Mouse (Mus musculus): Measurements from ENCODE around the gene Nle1. TPM values are rescaled to one million over a fixed set of nuclear protein-coding genes. Genes with fewer than 3 reads are reported as not detected.

Gene Nle1
- polyA plus RNA-seq, 1 experiment from 2014 or later: 24.0 TPM

DNA sequence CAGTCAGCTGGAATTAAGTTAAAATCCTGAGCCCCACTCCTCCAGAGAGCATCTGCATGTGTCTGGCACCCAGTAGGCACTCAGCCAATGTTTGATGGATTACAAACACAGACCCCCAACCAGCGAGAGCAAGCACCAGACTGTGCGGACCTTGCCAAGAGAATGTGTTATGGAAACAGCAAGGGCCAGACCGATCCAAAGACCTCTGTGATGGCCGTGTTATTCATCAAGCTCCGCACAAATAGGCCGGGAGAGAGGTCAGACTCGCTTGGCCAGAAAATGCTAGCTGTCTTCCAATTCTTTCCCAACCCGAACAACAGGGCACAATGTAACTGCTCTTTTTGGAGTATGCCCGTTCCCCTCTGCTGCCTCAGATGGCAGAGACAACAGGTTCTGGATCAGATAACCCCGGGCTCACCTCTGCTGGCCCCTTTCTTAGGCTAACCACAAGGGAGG is 19.7 kb downstream of the Nle1 start:
- 50% methylated on average over 10 of the region's 10 CpGs for WGBS
- H3K36me3 ChIP-seq (ENCODE audit: insufficient read depth, low read length): no peaks in the 10 kb centered on the region
- H3K27me3 ChIP-seq (ENCODE audit: insufficient read depth, low read length): no peaks in the 10 kb centered on the region
- no peaks in the 10 kb centered on the region for H3K9me3 ChIP-seq (replicated peaks; ENCODE audit: low read length)
- H3K9ac ChIP-seq (ENCODE audit: low read depth, low read length): no peak overlapping the region
- H3K4me1 ChIP-seq (replicated peaks; ENCODE audit: insufficient read depth, low read length): 0 out of 2 replicates have a peak, but pooled peaks cover 6% of the 10 kb centered on the region
- H3K27ac ChIP-seq: no peak overlapping the region
- H3K4me3 ChIP-seq (replicated peaks; ENCODE audit: low read depth, low read length): no peak overlapping the region
- ATAC-seq (replicated peaks; ENCODE audit: low FRiP score, low read depth) (no peak), DNase-seq (ENCODE audit: low spot score) (peak; percentile 15)
- H3K4me2 ChIP-seq (ENCODE audit: low read length): no peak overlapping the region
- TF ChIP-seq CTCF (IDR thresholded peaks at IDR 0.05; ENCODE audit: low read depth): no peak

DNA sequence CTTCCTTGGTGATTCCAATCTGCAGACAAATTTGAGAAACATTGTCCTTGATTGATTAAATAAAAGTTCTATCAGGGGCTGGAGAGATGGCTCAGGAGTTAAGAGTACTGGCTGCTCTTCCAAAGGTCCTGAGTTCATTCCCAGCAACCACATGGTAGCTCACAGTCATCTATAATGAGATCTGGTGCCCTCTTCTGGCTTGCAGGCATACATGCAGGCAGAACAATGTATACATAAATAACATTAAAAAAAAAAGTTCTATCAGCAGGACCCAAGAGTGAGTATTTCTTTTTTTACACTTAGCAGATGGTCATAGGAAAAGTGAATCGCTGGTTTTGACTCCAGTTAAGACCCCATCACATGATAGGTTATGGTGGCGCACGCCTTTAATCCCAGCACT is 21.7 kb downstream of the Nle1 start:
- Histone ChIP-seq H3K9me3 (replicated peaks; ENCODE audit: low read length) (no peaks in the 10 kb centered on the region), H3K4me3 (replicated peaks; ENCODE audit: low read depth, low read length) (no peak overlapping the region), H3K9ac (ENCODE audit: low read depth, low read length) (no peak overlapping the region), H3K27me3 (ENCODE audit: insufficient read depth, low read length) (no peaks in the 10 kb centered on the region), H3K4me1 (replicated peaks; ENCODE audit: insufficient read depth, low read length) (0 out of 2 replicates have a peak, but pooled peaks cover 6% of the 10 kb centered on the region), H3K4me2 (ENCODE audit: low read length) (no peak overlapping the region), H3K27ac (no peak overlapping the region), H3K36me3 (ENCODE audit: insufficient read depth, low read length) (0 out of 2 replicates have a peak, but pooled peaks cover 4% of the 10 kb centered on the region)
- 87% methylated on average over 3 of the region's 3 CpGs for WGBS
- no peak for ATAC-seq (replicated peaks; ENCODE audit: low FRiP score, low read depth)
- DNase-seq (ENCODE audit: low spot score): peak; percentile 19
- peak; percentile 81 for TF ChIP-seq CTCF (IDR thresholded peaks at IDR 0.05; ENCODE audit: low read depth)

DNA sequence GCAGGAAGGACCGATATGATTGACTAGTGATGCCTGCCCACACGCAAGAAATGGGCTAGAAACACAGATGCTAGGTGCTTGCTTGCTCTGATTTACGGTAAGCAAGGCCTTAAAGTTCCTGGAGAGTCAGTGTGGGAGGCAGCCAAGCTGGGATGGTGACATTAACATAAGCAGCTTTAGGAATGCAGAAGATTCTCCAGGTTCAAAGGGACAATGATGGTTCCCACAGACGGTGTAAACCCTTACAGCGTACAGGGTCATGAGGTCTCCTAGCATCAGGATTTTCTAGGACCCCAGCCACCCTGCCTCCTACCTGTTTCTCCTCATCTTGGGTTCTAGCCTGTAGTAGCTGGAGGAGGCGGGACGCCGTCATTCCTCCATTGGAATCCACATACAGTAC is 25.0 kb downstream of the Nle1 start:
- H3K27ac ChIP-seq: no peak overlapping the region
- H3K36me3 ChIP-seq (ENCODE audit: insufficient read depth, low read length): 0 out of 2 replicates have a peak, but pooled peaks cover 4% of the 10 kb centered on the region
- ATAC-seq (replicated peaks; ENCODE audit: low FRiP score, low read depth): 0 out of 2 replicates have a peak, but pooled peaks have one; percentile 13
- 44% methylated on average over 8 of the region's 8 CpGs for WGBS
- H3K9ac ChIP-seq (ENCODE audit: low read depth, low read length): no peak overlapping the region
- no peaks in the 10 kb centered on the region for H3K27me3 ChIP-seq (ENCODE audit: insufficient read depth, low read length)
- 0 out of 2 replicates have a peak, but pooled peaks cover under 1% of the 10 kb centered on the region for H3K4me1 ChIP-seq (replicated peaks; ENCODE audit: insufficient read depth, low read length)
- no peak overlapping the region for H3K4me3 ChIP-seq (replicated peaks; ENCODE audit: low read depth, low read length)
- no peak overlapping the region for H3K4me2 ChIP-seq (ENCODE audit: low read length)
- no peak for TF ChIP-seq CTCF (IDR thresholded peaks at IDR 0.05; ENCODE audit: low read depth)
- no peaks in the 10 kb centered on the region for H3K9me3 ChIP-seq (replicated peaks; ENCODE audit: low read length)
- no peak for DNase-seq (ENCODE audit: low spot score)

DNA sequence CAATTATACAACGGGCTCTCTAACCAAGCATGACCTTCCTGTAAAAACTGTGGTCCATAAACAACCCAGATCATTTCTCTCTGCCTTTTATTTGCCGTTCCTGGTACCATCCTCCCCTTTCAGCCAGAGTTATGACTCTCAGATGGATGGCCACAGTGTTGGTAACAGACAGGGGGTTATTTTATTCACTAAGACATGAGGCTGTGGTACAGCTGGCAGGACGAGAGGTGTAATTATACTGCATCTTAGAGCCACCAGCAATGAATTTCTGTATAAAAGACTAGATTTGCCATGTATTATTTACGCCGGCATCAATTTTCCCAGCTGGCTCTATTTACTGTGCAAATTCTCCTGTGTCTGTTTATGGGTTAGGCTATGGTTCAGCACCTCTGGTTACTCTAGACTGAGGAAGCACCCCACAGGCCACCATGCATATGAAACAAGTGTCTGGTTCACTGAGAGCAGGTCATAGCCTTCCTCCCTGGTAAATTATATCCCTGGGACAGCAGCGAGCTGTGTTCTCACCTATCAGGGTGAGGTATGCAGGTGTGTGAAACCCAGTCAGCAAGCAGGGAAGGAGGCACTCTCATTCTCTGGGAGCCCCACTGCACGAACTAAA is 30.4 kb downstream of the Nle1 start:
- peak; percentile 77 for ATAC-seq (replicated peaks; ENCODE audit: low FRiP score, low read depth)
- Histone ChIP-seq H3K27me3 (ENCODE audit: insufficient read depth, low read length) (no peaks in the 10 kb centered on the region), H3K4me3 (replicated peaks; ENCODE audit: low read depth, low read length) (no peak overlapping the region), H3K36me3 (ENCODE audit: insufficient read depth, low read length) (0 out of 2 replicates have a peak, but pooled peaks cover 3% of the 10 kb centered on the region), H3K9ac (ENCODE audit: low read depth, low read length) (no peak overlapping the region), H3K27ac (no peak overlapping the region), H3K9me3 (replicated peaks; ENCODE audit: low read length) (no peaks in the 10 kb centered on the region), H3K4me1 (replicated peaks; ENCODE audit: insufficient read depth, low read length) (no peaks in the 10 kb centered on the region), H3K4me2 (ENCODE audit: low read length) (no peak overlapping the region)
- peak; percentile 66 for DNase-seq (ENCODE audit: low spot score)
- no peak for TF ChIP-seq CTCF (IDR thresholded peaks at IDR 0.05; ENCODE audit: low read depth)
- WGBS: 43% methylated on average over 7 of the region's 7 CpGs

DNA sequence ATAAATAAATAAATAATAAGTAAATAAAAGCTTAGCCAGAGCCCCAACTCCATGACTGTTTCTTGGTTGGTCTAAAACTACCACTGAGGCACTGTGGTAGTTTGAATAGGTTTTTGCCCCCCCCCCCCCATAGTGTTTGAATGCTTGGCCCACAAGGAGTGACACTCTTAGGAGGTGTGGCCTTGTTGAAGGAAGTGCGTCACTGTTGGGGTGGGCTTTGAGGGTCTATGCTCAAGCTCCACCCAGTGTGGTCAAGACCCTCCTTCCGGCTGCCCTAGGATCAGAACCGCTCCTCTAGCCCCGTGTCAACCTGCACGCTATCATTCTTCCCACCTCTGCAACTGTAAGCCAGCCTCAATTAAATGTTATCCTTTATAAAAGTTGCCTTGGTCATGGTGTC is 32.6 kb downstream of the Nle1 start:
- Histone ChIP-seq H3K9me3 (replicated peaks; ENCODE audit: low read length) (no peaks in the 10 kb centered on the region), H3K4me2 (ENCODE audit: low read length) (no peak overlapping the region), H3K4me3 (replicated peaks; ENCODE audit: low read depth, low read length) (no peak overlapping the region), H3K36me3 (ENCODE audit: insufficient read depth, low read length) (no peaks in the 10 kb centered on the region), H3K9ac (ENCODE audit: low read depth, low read length) (no peak overlapping the region), H3K27me3 (ENCODE audit: insufficient read depth, low read length) (no peaks in the 10 kb centered on the region), H3K4me1 (replicated peaks; ENCODE audit: insufficient read depth, low read length) (no peaks in the 10 kb centered on the region), H3K27ac (no peak overlapping the region)
- DNase-seq (ENCODE audit: low spot score): no peak
- ATAC-seq (replicated peaks; ENCODE audit: low FRiP score, low read depth): no peak
- 96% methylated on average over 5 of the region's 5 CpGs for WGBS
- TF ChIP-seq CTCF (IDR thresholded peaks at IDR 0.05; ENCODE audit: low read depth): no peak

DNA sequence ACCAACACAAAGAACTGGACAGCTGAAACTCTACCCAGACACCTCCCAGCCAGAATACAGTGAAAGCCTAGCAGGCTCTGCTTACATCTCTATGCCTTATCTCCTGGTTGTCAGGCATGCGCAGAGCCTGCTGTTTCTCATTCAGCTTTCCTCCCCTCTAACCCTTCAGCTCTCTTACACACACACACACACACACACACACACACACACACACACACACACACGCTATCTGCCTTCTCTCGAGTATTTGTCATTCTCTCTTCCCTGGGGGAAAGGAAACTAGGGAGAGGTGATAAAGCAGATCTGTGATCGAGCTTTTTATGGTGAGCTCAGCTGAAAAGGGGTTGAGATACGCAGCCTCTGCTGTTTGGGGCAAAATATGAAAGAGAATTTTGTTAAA is 33.3 kb downstream of the Nle1 start:
- no peak overlapping the region for H3K9ac ChIP-seq (ENCODE audit: low read depth, low read length)
- ATAC-seq (replicated peaks; ENCODE audit: low FRiP score, low read depth) (no peak), DNase-seq (ENCODE audit: low spot score) (no peak)
- WGBS: 65% methylated on average over 5 of the region's 5 CpGs
- H3K4me3 ChIP-seq (replicated peaks; ENCODE audit: low read depth, low read length): no peak overlapping the region
- no peak overlapping the region for H3K4me2 ChIP-seq (ENCODE audit: low read length)
- H3K36me3 ChIP-seq (ENCODE audit: insufficient read depth, low read length): no peaks in the 10 kb centered on the region
- H3K4me1 ChIP-seq (replicated peaks; ENCODE audit: insufficient read depth, low read length): no peaks in the 10 kb centered on the region
- H3K9me3 ChIP-seq (replicated peaks; ENCODE audit: low read length): no peaks in the 10 kb centered on the region
- H3K27ac ChIP-seq: no peak overlapping the region
- no peak for TF ChIP-seq CTCF (IDR thresholded peaks at IDR 0.05; ENCODE audit: low read depth)
- no peaks in the 10 kb centered on the region for H3K27me3 ChIP-seq (ENCODE audit: insufficient read depth, low read length)
